8 mouse cellular contexts compared by ENCODE assay signal in genomic region chr5:32991152-32991551, GRCm38 (mm10). TPM values are rescaled to one million over a fixed set of nuclear protein-coding genes. Genes with fewer than 3 reads are reported as not detected.
DNase-seq lines count a peak whose midpoint lies in the region; ATAC-seq and TF ChIP-seq lines count a peak whose summit lies in the region.

No protein-coding gene starts in this region.

- H3K4me2 ChIP-seq in limb, embryonic 14.5 days (replicated peaks; ENCODE audit: low read depth, low read length, severe bottlenecking): no peak overlapping the region
- no peak overlapping the region for H3K4me2 ChIP-seq in stomach, embryonic 16.5 days (ENCODE audit: low read depth, low read length)

- no peak overlapping the region for H3K27ac ChIP-seq in limb, embryonic 14.5 days (replicated peaks; ENCODE audit: low read depth, low read length)
- no peak overlapping the region for H3K27ac ChIP-seq in limb, embryonic 10.5 days
- no peak overlapping the region for H3K27ac ChIP-seq in stomach, embryonic 16.5 days (ENCODE audit: low read length)
- H3K27ac ChIP-seq in thymus, adult 2 months (ENCODE audit: control insufficient read depth, insufficient read depth, low read length): no peak overlapping the region

- peaks cover 16% of the 10 kb centered on the region for H3K36me3 ChIP-seq in limb, embryonic 14.5 days (ENCODE audit: control insufficient read depth, insufficient read depth, low read length)
- peaks cover 34% of the 10 kb centered on the region for H3K36me3 ChIP-seq in limb, embryonic 10.5 days
- peaks cover 4% of the 10 kb centered on the region; the same call in 1 of the 2 replicates for H3K36me3 ChIP-seq in stomach, embryonic 16.5 days (ENCODE audit: control insufficient read depth, insufficient read depth, low read length)
- H3K36me3 ChIP-seq in thymus, adult 2 months (ENCODE audit: control insufficient read depth, insufficient read depth, low read length): no peaks in the 10 kb centered on the region

- no peak overlapping the region for H3K4me3 ChIP-seq in limb, embryonic 14.5 days (replicated peaks; ENCODE audit: low read length)
- no peak overlapping the region for H3K4me3 ChIP-seq in limb, embryonic 10.5 days
- no peak overlapping the region for H3K4me3 ChIP-seq in stomach, embryonic 16.5 days (replicated peaks; ENCODE audit: low read length)
- no peak overlapping the region for H3K4me3 ChIP-seq in thymus, adult 2 months (ENCODE audit: control insufficient read depth, insufficient read depth, low read length)

- no peak for ATAC-seq in limb, embryonic 14.5 days (ENCODE audit: low FRiP score, low read depth)
- peak; percentile 52; the same call in 1 of the 2 replicates for ATAC-seq in stomach, embryonic 16.5 days (ENCODE audit: insufficient read depth, low FRiP score)
- ATAC-seq in activated CD4-positive, CD25-positive, alpha-beta regulatory T cell, adult 4 months: no peak

- TF ChIP-seq CTCF in thymus, adult 2 months (IDR thresholded peaks at IDR 0.05; ENCODE audit: borderline replicate concordance, control insufficient read depth, extremely low read depth, insufficient read depth, low read length, poor library complexity): no peak

- TF ChIP-seq POLR2A in limb, embryonic 14.5 days (IDR thresholded peaks at IDR 0.05; ENCODE audit: borderline replicate concordance, extremely low read depth, insufficient read depth, insufficient read length): no peak
- TF ChIP-seq POLR2A in thymus, adult 2 months (IDR thresholded peaks at IDR 0.05; ENCODE audit: control insufficient read depth, extremely low read depth, insufficient read depth, low read length, poor library complexity): no peak

- no peaks in the 10 kb centered on the region for H3K9me3 ChIP-seq in limb, embryonic 14.5 days (ENCODE audit: control insufficient read depth, low read length)
- no peaks in the 10 kb centered on the region for H3K9me3 ChIP-seq in limb, embryonic 10.5 days (replicated peaks)
- H3K9me3 ChIP-seq in stomach, embryonic 16.5 days (replicated peaks; ENCODE audit: control insufficient read depth, low read length): no peaks in the 10 kb centered on the region

- no peak overlapping the region for H3K9ac ChIP-seq in limb, embryonic 14.5 days (ENCODE audit: low read depth, low read length, severe bottlenecking)
- no peak overlapping the region for H3K9ac ChIP-seq in stomach, embryonic 16.5 days (ENCODE audit: low read length)

- no peaks in the 10 kb centered on the region for H3K4me1 ChIP-seq in limb, embryonic 14.5 days (ENCODE audit: control insufficient read depth, insufficient read depth, low read length)
- H3K4me1 ChIP-seq in limb, embryonic 10.5 days: 0 out of 2 replicates have a peak, but pooled peaks cover 5% of the 10 kb centered on the region
- no peaks in the 10 kb centered on the region; the same call in 1 of the 2 replicates for H3K4me1 ChIP-seq in stomach, embryonic 16.5 days (ENCODE audit: control insufficient read depth, insufficient read depth, low read length)
- no peaks in the 10 kb centered on the region for H3K4me1 ChIP-seq in thymus, adult 2 months (replicated peaks; ENCODE audit: control insufficient read depth, insufficient read depth, low read length)

- whole genome bisulfite sequencing in limb, embryonic 14.5 days: 70% methylated on average over 8 of the region's 8 CpGs
- WGBS in limb, embryonic 10.5 days: 84% methylated on average over 8 of the region's 8 CpGs
- WGBS in stomach, embryonic 16.5 days: 64% methylated on average over 8 of the region's 8 CpGs
- 95% methylated on average over 8 of the region's 8 CpGs for WGBS in thymus, adult 2 months

- peak; percentile 30 for DNase-seq in limb, embryonic 14.5 days (ENCODE audit: low spot score)
- no peak for DNase-seq in limb, embryonic 10.5 days (ENCODE audit: low spot score)
- peak; percentile 61 for DNase-seq in cerebellum, adult 8-10 months
- DNase-seq in heart, adult 8-10 months (ENCODE audit: low spot score): peak; percentile 43
- DNase-seq in layer of hippocampus, postnatal 14 days (ENCODE audit: low spot score in 2 of 2): peak; percentile 71 to 91
- DNase-seq in thymus, adult 2 months: no peak

- H3K27me3 ChIP-seq in limb, embryonic 14.5 days (ENCODE audit: control insufficient read depth, insufficient read depth, low read length): no peaks in the 10 kb centered on the region
- H3K27me3 ChIP-seq in limb, embryonic 10.5 days (ENCODE audit: low read depth, poor library complexity, severe bottlenecking): no peaks in the 10 kb centered on the region
- H3K27me3 ChIP-seq in stomach, embryonic 16.5 days (ENCODE audit: control insufficient read depth, insufficient read depth, low read length): no peaks in the 10 kb centered on the region
- no peaks in the 10 kb centered on the region for H3K27me3 ChIP-seq in thymus, adult 2 months (ENCODE audit: control insufficient read depth, insufficient read depth, low read length)

RNA-seq across cellular contexts. Expression of gene Ywhah, which starts 27.5 kb away (rescaled TPM):
- 226 and 247 TPM in 2 replicates for polyA plus RNA-seq in limb, embryonic 14.5 days (2012; rRNA removed)
- polyA plus RNA-seq in limb, embryonic 14.5 days (2014; fragmentation: Nextera tagmentation; extraction: Ambion mirVana): 323 and 339 TPM in 2 replicates
- 387 and 397 TPM in 2 replicates for polyA plus RNA-seq in limb, embryonic 10.5 days (2016; fragmentation: Nextera tagmentation; extraction: Ambion mirVana)
- 10 to 100 TPM; 73.8 to 88.7 (median 82.1) TPM for total RNA-seq in heart, adult 8-10 months (2022)
- 1,000 to 10,000 TPM; 1,367 to 1,478 TPM for total RNA-seq in layer of hippocampus, postnatal 14 days (2021)
- 405 and 418 TPM in 2 replicates for polyA plus RNA-seq in stomach, embryonic 16.5 days (2015; fragmentation: Nextera tagmentation; extraction: Ambion mirVana)
- 171 and 214 TPM in 2 replicates for polyA plus RNA-seq in thymus, adult 2 months (2012; rRNA removed)
- polyA plus RNA-seq in activated CD4-positive, CD25-positive, alpha-beta regulatory T cell, adult 4 months (2017; shearing (Covaris generic)): 100 to 1,000 TPM; 255 to 299 TPM

Comparison
In these comparisons a context has a peak if more than half of its experiments do, and no peak if none do; other contexts are left out.
1. DNase-seq: peak in limb, embryonic 14.5 days (single experiment), cerebellum, adult 8-10 months (single experiment), heart, adult 8-10 months (single experiment) and layer of hippocampus, postnatal 14 days (2 of 2); none in limb, embryonic 10.5 days (single experiment) and thymus, adult 2 months (single experiment).